Mouse (Mus musculus) layer of hippocampus, adult 18-20 months (tissue): ENCODE results near the gene Zfp715. TPM values are rescaled to one million over a fixed set of nuclear protein-coding genes. Genes with fewer than 3 reads are reported as not detected.
A peak's percentile ranks its signal among the peaks of the same experiment; 100 is the strongest.
"Not testable (repeated sequence)": the region's sequence is repeated elsewhere in the genome, so short reads cannot be mapped to it uniquely, and the experiment has no call there.

Experiments used
- DNase-seq, 2 experiments: peaks; one replicate each; pipeline ENCODE4 v3.0.0; 2022; ENCODE audit warnings: low spot score in 2 of 2
- long read RNA-seq: library from polyadenylated mRNA; stranded (forward); transcript quantifications from one replicate; pipeline ENCODE4 v2.0.0, GENCODE M21; 2021
- total RNA-seq, 2 experiments: library from RNA; stranded (reverse); gene quantifications; 2 replicates each; pipeline ENCODE4 v1.2.3; 2021

The Zfp715 gene
- 10 to 100 TPM; 20.9 to 22.5 TPM for total RNA-seq
- long read RNA-seq, full-length matches to known transcripts, result 17 of 42 reads
- long read RNA-seq, partial matches to known transcripts, result 1 of 42 reads
- long read RNA-seq, other reads (novel, unspliced or antisense), result 24 of 42 reads

- peak; percentile 92 to 96 for DNase-seq
Measured at GRCm38 (mm10) chr7:43313013-43313428, at the start of gene Zfp715. Gene Zfp715, minus strand, starts transcription at chr7:43313294.

GRCm38 (mm10) chr7:43362021-43362420 lies 48.9 kb upstream of the Zfp715 start:
- no peak for DNase-seq

DNA sequence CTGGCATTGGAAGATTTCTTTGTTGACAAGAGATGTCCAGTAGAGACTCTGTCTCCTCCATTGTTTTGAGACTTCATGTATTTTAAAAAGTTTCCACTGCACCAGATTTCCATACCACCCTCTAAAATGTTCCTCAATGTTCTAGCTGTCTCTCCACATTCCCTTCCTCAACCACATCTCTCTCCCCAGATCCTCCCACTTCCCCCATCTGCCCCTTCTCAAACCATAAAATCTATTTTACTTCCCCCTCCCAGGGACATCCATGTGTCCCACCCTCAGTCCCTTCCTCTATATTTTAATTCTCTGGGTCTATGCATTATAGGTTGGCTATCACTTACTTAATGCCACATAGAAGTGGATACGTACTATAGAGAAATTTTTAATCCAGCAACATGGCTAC lies 48.3 kb upstream of the Zfp715 start:
- DNase-seq, result no peak

- no peak for DNase-seq
Measured at GRCm38 (mm10) chr7:43358556-43358955, 45.5 kb upstream of the Zfp715 start.

GRCm38 (mm10) chr7:43354893-43355835 lies 42.1 kb upstream of the Zfp715 start:
- DNase-seq, result peak; percentile 7 to 34

DNA sequence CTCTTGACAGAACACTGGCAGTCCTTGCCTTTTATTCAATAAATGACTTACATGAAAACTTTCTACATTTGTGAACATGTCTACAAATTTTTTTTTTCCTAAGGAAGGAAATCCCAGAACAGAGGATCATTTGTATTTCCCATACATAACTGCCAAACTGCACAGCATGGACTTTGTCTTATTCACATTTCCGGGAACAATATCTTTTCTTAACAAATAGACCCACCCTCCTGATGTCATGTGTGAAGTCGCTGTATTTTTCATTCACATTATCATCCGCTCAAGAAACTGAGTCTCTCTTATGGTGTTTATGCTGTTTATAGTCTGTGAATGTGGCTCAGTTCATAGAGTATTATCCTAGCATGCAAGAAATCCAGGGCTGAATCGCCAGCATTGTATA lies 40.7 kb upstream of the Zfp715 start:
- no peak for DNase-seq

DNA sequence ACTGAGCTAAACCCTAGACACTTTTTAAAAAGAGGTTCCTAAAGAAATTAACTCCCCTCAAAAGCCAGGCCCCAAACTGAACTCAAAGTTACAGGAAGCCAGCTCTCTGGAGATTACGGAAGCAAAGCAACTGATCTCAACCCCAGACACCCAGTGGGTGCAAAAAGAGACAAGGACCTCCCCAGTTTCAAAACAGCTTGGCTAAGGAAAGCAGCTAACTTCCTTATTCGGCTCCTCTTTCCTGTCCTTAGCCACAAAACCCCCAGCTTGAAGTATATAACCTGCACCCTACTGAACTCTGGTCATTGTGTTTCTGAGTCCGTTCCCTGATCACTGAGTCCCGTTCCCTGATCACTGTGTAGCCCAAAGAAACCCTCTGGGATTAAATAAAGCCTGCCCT lies 40.0 kb upstream of the Zfp715 start:
- DNase-seq, result peak in 1 of 2 experiments; percentile 6

- DNase-seq, result no peak
Measured at GRCm38 (mm10) chr7:43351154-43351553, 38.1 kb upstream of the Zfp715 start, which contains the start of gene Siglecf. Gene Siglecf, plus strand, starts transcription at chr7:43351341.

DNA sequence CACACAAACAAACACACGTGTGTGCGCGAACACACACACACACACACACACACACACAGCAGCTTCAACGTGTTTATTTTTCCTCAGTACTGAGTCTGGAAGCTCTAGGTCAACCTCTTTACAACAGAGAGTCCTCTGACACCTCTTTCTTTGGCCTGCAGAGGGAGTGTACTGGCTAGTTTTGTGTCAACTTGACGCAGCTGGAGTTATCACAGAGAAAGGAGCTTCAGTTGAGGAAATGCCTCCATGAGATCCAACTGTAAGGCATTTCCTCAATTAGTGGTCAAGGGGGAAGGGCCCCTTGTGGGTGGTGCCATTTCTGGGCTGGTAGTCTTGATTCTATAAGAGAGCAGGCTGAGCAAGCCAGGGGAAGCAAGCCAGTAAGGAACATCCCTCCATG lies 36.5 kb upstream of the Zfp715 start:
- not testable (repeated sequence) for DNase-seq

- no peak for DNase-seq
Measured at GRCm38 (mm10) chr7:43346571-43346970, 33.5 kb upstream of the Zfp715 start.

DNA sequence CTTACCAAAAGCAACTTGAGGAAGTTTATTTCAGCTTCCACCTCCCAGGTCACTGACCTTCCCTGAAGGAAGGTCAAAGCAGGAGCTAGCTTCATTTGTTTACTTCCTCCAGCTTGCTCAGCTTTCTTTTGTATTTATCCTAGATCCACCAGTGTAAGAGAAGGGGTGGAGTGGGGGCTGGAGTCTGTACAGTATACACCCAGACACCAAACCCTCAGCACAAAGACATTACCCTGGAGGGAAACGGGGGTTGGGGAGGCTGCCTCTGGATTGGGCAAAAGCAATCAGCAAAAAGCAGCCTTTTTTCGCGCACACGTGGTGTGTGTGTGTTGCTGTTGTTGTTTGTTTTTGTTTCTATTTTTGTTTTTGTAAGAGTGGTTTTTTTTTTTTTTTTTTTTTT lies 33.1 kb upstream of the Zfp715 start:
- no peak for DNase-seq

- no peak for DNase-seq
Measured at GRCm38 (mm10) chr7:43344491-43344890, 31.4 kb upstream of the Zfp715 start.

DNA sequence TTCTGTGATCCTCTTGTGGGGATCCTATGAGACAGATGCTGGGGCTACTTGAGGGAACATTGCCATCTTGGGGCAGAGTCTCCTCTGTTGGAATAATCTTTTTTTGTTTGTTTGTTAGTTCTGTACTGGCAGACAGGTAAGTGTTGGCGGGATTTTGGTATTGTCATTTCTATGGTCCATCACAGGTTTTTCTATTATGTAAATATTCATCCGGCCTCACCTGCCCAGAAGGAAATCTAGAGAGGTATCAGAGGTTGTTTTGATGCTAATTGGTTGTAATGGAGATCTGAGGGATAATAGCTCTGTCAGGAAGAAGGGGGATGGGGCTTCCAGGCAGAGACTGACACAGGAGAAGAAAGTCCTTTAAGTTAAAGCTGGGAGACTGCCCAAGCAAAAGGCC lies 30.9 kb upstream of the Zfp715 start:
- no peak for DNase-seq

- no peak for DNase-seq
Measured at GRCm38 (mm10) chr7:43343191-43343590, 30.1 kb upstream of the Zfp715 start.

GRCm38 (mm10) chr7:43340771-43341170 lies 27.7 kb upstream of the Zfp715 start:
- DNase-seq, result no peak

DNA sequence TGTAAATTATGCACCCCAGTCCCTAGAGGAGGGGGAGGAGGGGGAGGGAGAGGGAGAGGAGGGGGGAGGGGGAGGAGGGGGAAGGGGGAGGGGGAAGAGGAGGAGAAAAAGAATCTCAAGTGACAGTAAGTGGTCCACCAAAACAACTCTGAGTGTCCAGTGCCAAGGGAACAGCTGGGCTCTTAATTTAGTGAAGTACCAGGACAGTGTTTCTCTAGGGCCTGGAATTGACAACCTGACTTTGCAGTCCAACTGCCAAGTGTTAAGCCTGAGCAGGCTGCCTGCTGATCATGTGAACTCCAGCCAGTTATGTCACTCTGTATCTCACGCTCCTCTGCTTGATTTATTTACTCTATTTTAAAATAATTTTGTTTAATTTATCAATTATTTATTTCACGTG lies 20.8 kb upstream of the Zfp715 start:
- no peak for DNase-seq

DNA sequence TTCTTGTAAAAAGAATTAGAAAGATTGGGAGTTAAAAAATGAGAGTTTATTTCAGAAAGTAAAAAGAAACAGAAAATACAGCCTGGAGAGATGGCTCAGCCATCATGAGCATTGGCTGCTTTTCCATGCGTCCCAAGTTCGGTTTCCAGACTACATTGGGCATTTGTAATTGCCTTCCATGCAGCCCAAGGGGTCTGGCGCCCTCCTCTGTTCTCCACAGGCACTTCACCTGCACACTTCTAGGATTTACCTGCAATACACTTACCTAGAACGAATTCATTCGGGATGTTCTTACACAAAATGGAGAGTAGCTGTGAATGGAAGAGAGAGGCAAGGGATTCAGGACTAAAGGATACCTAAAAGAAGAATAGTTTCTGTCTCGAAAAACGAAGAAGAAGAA lies 20.1 kb upstream of the Zfp715 start:
- peak in 1 of 2 experiments; percentile 15 for DNase-seq

- DNase-seq, result no peak
Measured at GRCm38 (mm10) chr7:43328101-43328500, 15.0 kb upstream of the Zfp715 start.

DNA sequence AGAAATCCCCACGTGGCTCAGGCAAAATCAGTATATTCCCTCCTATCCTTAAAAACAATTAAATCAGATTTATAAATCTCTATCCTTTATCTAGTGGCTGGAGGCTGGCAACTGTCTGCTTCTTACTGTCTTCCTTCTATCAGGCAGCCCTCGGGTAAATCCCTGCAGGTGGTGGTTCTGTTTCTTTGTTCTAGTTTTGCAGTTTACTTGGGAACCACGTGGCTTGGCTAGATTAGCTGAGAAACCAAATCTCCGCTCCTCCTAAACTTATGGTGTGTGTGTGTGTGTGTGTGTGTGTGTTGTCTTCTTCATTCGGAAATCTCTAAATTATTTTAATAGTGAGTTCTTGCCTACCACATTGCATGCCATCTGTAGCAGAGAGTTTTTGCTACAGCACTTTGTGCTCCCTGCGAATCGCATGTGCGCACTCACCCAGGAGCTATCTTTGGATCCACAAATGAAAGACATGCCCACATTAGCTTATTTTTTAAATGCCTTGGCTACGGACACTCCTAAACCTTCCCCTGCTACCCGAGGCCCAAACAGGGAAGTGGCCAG lies 13.2 kb upstream of the Zfp715 start:
- DNase-seq, result peak; percentile 35 to 77

- DNase-seq, result no peak
Measured at GRCm38 (mm10) chr7:43312386-43313012, 595 bp downstream of the Zfp715 start.

DNA sequence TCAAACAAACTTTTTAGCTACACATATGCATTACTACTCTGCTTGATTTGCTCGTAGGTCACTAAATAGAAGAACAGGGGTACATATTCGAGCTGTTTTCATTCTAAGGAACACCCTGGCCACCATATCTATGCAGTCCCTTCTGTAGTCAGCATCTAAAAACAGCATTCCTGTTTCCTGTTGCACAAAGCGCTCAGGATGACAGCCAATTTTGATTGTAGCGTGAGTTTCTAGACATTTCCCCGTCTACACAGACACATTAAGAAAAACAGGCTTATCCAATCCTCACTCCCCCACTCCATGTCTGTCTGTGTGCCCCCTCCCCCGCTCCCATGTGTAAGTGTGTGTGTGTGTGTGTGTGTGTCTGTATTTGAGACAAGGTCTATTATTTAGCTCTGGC lies 1.5 kb downstream of the Zfp715 start:
- DNase-seq, result no peak

- DNase-seq, result no peak
Measured at GRCm38 (mm10) chr7:43309069-43309468, 4.0 kb downstream of the Zfp715 start.
